Mouse (Mus musculus) left cerebral cortex, adult 18-20 months (tissue): ENCODE results near the gene Cfl2. TPM values are rescaled to one million over a fixed set of nuclear protein-coding genes. Genes with fewer than 3 reads are reported as not detected.
"Not testable (repeated sequence)": the region's sequence is repeated elsewhere in the genome, so short reads cannot be mapped to it uniquely, and the experiment has no call there.

ENCODE experiments used
- DNase-seq, 2 experiments: peaks; one replicate each; pipeline ENCODE4 v3.0.0; 2021 to 2022; ENCODE audit warnings: low spot score in 2 of 2, mixed read lengths in 1 of 2
- total RNA-seq, 2 experiments: library from RNA; stranded (reverse); gene quantifications; 2 replicates each; pipeline ENCODE4 v1.2.3; 2021

Cfl2 gene
- total RNA-seq, 2 experiments from 2014 or later: 106 to 112 TPM

GRCm38 (mm10) chr12:54831927-54832326 lies 30.8 kb downstream of the Cfl2 start:
- not testable (repeated sequence) for DNase-seq

- peak; percentile 85 to 87 for DNase-seq
These were observed 32.1 kb downstream of the Cfl2 start for GRCm38 (mm10) chr12:54830574-54830973.

- no peak for DNase-seq
These were observed 32.8 kb downstream of the Cfl2 start for GRCm38 (mm10) chr12:54829876-54830275.

- no peak for DNase-seq
These were observed 34.6 kb downstream of the Cfl2 start for GRCm38 (mm10) chr12:54828043-54828442.

GRCm38 (mm10) chr12:54825202-54825601 lies 37.5 kb downstream of the Cfl2 start:
- DNase-seq: no peak

- peak; percentile 82 to 85 for DNase-seq
These were observed 39.7 kb downstream of the Cfl2 start for GRCm38 (mm10) chr12:54822836-54823426.

- DNase-seq: no peak
These were observed 42.0 kb downstream of the Cfl2 start for GRCm38 (mm10) chr12:54820684-54821161.

GRCm38 (mm10) chr12:54819181-54819935 lies 43.3 kb downstream of the Cfl2 start:
- no peak for DNase-seq

- DNase-seq: no peak
These were observed 52.5 kb downstream of the Cfl2 start for GRCm38 (mm10) chr12:54810142-54810541.

Other genes starting within 250 kb of the Cfl2 start
- gene Sptssa, start 206.3 kb downstream of the Cfl2 start, total RNA-seq: 10 to 100 TPM; 24.8 to 25.7 TPM
- 10 to 100 TPM; 43.2 to 44.7 TPM for gene Eapp, start 167.0 kb downstream of the Cfl2 start, total RNA-seq
- 10 to 100 TPM; 42.3 to 44.1 TPM for gene Snx6, start 67.2 kb downstream of the Cfl2 start, total RNA-seq
- not detected for gene Gm20403, start 123.7 kb upstream of the Cfl2 start, total RNA-seq
- gene Baz1a, start 151.5 kb upstream of the Cfl2 start, total RNA-seq: 1 to 10 TPM; 5.2 to 5.5 TPM
- gene 2700097O09Rik, start 217.2 kb upstream of the Cfl2 start, total RNA-seq: 1 to 10 TPM; 8.2 to 8.8 TPM
- 10 to 100 TPM; 86.8 to 98.7 TPM for gene Srp54a, start 217.4 kb upstream of the Cfl2 start, total RNA-seq